Mouse (Mus musculus): ENCODE data around the gene Wnk4. TPM values are rescaled to one million over a fixed set of nuclear protein-coding genes. Genes with fewer than 3 reads are reported as not detected.

Wnk4 gene
- polyA plus RNA-seq, 1 experiment from 2014 or later: 14.6 TPM

GRCm38 (mm10) chr11:101247521-101248030 lies 12.8 kb upstream of the Wnk4 start:
- ATAC-seq (no peak), DNase-seq (ENCODE audit: low spot score) (no peak)
- Histone ChIP-seq H3K27ac (ENCODE audit: low read length) (peak overlapping the region; percentile 92), H3K27me3 (replicated peaks; ENCODE audit: insufficient read depth, low read length) (0 out of 2 replicates have a peak, but pooled peaks cover 3% of the 10 kb centered on the region), H3K4me2 (replicated peaks; ENCODE audit: low read depth, low read length) (peak overlapping the region; percentile 70), H3K9ac (replicated peaks; ENCODE audit: low read depth) (peak overlapping the region; percentile 64), H3K4me1 (ENCODE audit: insufficient read depth, low read depth, low read length) (no peaks in the 10 kb centered on the region), H3K9me3 (ENCODE audit: low read length) (no peaks in the 10 kb centered on the region), H3K4me3 (ENCODE audit: low read depth, low read length) (peak overlapping the region; percentile 50), H3K36me3 (ENCODE audit: insufficient read depth, low read length) (no peaks in the 10 kb centered on the region)
- TF ChIP-seq EP300 (IDR thresholded peaks at IDR 0.05) (no peak), CTCF (IDR thresholded peaks at IDR 0.05) (no peak)
- WGBS: 69% methylated on average over 6 of the region's 6 CpGs

- Histone ChIP-seq H3K4me2 (replicated peaks; ENCODE audit: low read depth, low read length) (peak overlapping the region; percentile 70), H3K27ac (ENCODE audit: low read length) (peak overlapping the region; percentile 92), H3K27me3 (replicated peaks; ENCODE audit: insufficient read depth, low read length) (0 out of 2 replicates have a peak, but pooled peaks cover 3% of the 10 kb centered on the region), H3K9ac (replicated peaks; ENCODE audit: low read depth) (no peak overlapping the region), H3K36me3 (ENCODE audit: insufficient read depth, low read length) (no peaks in the 10 kb centered on the region), H3K4me3 (ENCODE audit: low read depth, low read length) (peak overlapping the region; percentile 50), H3K4me1 (ENCODE audit: insufficient read depth, low read depth, low read length) (no peaks in the 10 kb centered on the region), H3K9me3 (ENCODE audit: low read length) (no peaks in the 10 kb centered on the region)
- ATAC-seq (peak; percentile 74), DNase-seq (ENCODE audit: low spot score) (peak; percentile 85)
- 36% methylated on average over 14 of the region's 14 CpGs for whole genome bisulfite sequencing
- TF ChIP-seq CTCF (IDR thresholded peaks at IDR 0.05) (peak; percentile 78), EP300 (IDR thresholded peaks at IDR 0.05) (peak; percentile 94)
These were observed 11.9 kb upstream of the Wnk4 start for GRCm38 (mm10) chr11:101248258-101248994.

- Histone ChIP-seq H3K9ac (replicated peaks; ENCODE audit: low read depth) (no peak overlapping the region), H3K27me3 (replicated peaks; ENCODE audit: insufficient read depth, low read length) (no peaks in the 10 kb centered on the region), H3K4me2 (replicated peaks; ENCODE audit: low read depth, low read length) (no peak overlapping the region), H3K9me3 (ENCODE audit: low read length) (no peaks in the 10 kb centered on the region), H3K4me1 (ENCODE audit: insufficient read depth, low read depth, low read length) (peaks cover 3% of the 10 kb centered on the region; the same call in 1 of the 2 replicates), H3K36me3 (ENCODE audit: insufficient read depth, low read length) (no peaks in the 10 kb centered on the region), H3K27ac (ENCODE audit: low read length) (no peak overlapping the region), H3K4me3 (ENCODE audit: low read depth, low read length) (no peak overlapping the region)
- WGBS: 75% methylated on average over 2 of the region's 2 CpGs
- TF ChIP-seq CTCF (IDR thresholded peaks at IDR 0.05) (no peak), EP300 (IDR thresholded peaks at IDR 0.05) (no peak)
- no peak for DNase-seq (ENCODE audit: low spot score)
- no peak for ATAC-seq
These were observed 9.3 kb upstream of the Wnk4 start for GRCm38 (mm10) chr11:101251031-101251430.

- TF ChIP-seq EP300 (IDR thresholded peaks at IDR 0.05) (no peak), CTCF (IDR thresholded peaks at IDR 0.05) (no peak)
- Histone ChIP-seq H3K27ac (ENCODE audit: low read length) (peak overlapping the region; percentile 92), H3K27me3 (replicated peaks; ENCODE audit: insufficient read depth, low read length) (no peaks in the 10 kb centered on the region), H3K4me2 (replicated peaks; ENCODE audit: low read depth, low read length) (peak overlapping the region; percentile 83), H3K4me3 (ENCODE audit: low read depth, low read length) (peak overlapping the region; percentile 92), H3K36me3 (ENCODE audit: insufficient read depth, low read length) (no peaks in the 10 kb centered on the region), H3K4me1 (ENCODE audit: insufficient read depth, low read depth, low read length) (peaks cover 3% of the 10 kb centered on the region; the same call in 1 of the 2 replicates), H3K9me3 (ENCODE audit: low read length) (no peaks in the 10 kb centered on the region), H3K9ac (replicated peaks; ENCODE audit: low read depth) (peak overlapping the region; percentile 87; the same call in 1 of the 2 replicates)
- WGBS: 3% methylated on average over 7 of the region's 7 CpGs
- DNase-seq (ENCODE audit: low spot score) (no peak), ATAC-seq (no peak)
These were observed 7.4 kb upstream of the Wnk4 start for GRCm38 (mm10) chr11:101252941-101253340.

GRCm38 (mm10) chr11:101253613-101254389 lies 6.6 kb upstream of the Wnk4 start, which contains the start of gene Vps25:
TSS of gene Vps25 (plus strand) at chr11:101253707.
- DNase-seq (ENCODE audit: low spot score) (peak; percentile 90), ATAC-seq (peak; percentile 91)
- Histone ChIP-seq H3K4me3 (ENCODE audit: low read depth, low read length) (peak within 1 kb of the TSS; percentile 92), H3K9ac (replicated peaks; ENCODE audit: low read depth) (peak within 1 kb of the TSS; percentile 87), H3K27me3 (replicated peaks; ENCODE audit: insufficient read depth, low read length) (no peaks in the 10 kb centered on the region), H3K27ac (ENCODE audit: low read length) (peak within 1 kb of the TSS; percentile 92), H3K4me1 (ENCODE audit: insufficient read depth, low read depth, low read length) (peaks cover 3% of the 10 kb centered on the region; the same call in 1 of the 2 replicates), H3K9me3 (ENCODE audit: low read length) (no peaks in the 10 kb centered on the region), H3K4me2 (replicated peaks; ENCODE audit: low read depth, low read length) (peak within 1 kb of the TSS; percentile 83), H3K36me3 (ENCODE audit: insufficient read depth, low read length) (no peaks in the 10 kb centered on the region)
- 0% methylated on average over 38 of the region's 40 CpGs for WGBS
- TF ChIP-seq EP300 (IDR thresholded peaks at IDR 0.05) (no peak), CTCF (IDR thresholded peaks at IDR 0.05) (peak; percentile 53)

Data from lung, postnatal 0 days (tissue).